Mouse (Mus musculus) E14TG2a.4 (cell line): Measurements from ENCODE around the gene Rnd1.

Source experiments
- CTCF ChIP-seq: conservative IDR thresholded peaks from 2 replicates; pipeline ENCODE4 v1.5.1; 2014; ENCODE audit warnings: low read length
- NANOG ChIP-seq: IDR thresholded peaks from 2 replicates; pipeline ENCODE4 v1.6.1; 2014; ENCODE audit warnings: borderline replicate concordance, low read length, mixed read lengths
- POU5F1 ChIP-seq: IDR thresholded peaks from 2 replicates; pipeline ENCODE4 v1.6.1; 2014; ENCODE audit warnings: low read length, borderline replicate concordance

- TF ChIP-seq CTCF (no peak), POU5F1 (no peak), NANOG (no peak)
These were observed 41.9 kb downstream of the Rnd1 start for GRCm38 (mm10) chr15:98635291-98635841.
